Mouse (Mus musculus): ENCODE results near the gene Gm20716.
A peak's percentile ranks its signal among the peaks of the same experiment; 100 is the strongest.

The Gm20716 gene

DNA sequence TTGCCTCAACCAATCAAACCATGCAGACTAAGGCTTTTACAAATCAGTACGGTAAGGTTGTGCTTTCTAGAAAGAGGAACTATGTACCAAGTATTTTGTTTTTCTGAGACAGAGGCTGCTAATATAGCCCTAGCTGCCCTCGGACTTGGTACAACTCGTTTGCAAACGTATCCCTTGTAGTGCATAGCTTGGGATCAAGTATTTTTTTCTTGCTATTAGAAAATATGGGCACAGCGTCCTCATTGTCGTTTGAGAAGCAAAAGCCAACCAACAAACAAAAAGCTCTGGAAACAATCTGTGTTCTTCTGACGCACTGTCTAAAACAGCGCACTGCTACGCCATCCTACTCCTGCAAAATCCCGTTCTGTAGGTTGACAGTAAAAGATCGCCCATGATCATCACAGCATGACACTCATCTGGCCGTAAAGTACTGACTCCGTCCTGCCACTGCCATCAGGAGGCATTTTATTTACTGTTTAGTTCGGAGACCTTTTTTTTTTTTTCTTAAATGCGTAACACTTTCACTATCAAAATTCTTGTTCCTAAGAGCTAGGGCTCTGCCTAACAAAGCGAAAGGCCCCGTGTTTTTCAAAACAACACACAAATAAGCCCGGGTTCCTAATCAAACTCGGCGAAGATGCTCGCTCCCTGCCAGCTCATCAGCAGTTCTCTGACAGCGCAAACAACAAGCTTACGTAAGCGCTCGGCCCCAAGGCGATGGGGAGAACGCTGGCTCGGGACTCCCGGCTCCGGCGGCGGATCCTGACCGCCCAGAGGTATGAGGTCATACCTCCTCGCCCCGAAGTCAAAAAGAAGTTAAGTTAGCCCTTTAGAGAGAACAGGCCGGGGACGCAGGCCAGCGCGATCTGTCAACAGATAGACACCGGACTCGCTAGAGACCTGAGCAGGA, 793 bp downstream of the Gm20716 start:
- peak; percentile 55 for DNase-seq (ENCODE audit: low spot score)

DNA sequence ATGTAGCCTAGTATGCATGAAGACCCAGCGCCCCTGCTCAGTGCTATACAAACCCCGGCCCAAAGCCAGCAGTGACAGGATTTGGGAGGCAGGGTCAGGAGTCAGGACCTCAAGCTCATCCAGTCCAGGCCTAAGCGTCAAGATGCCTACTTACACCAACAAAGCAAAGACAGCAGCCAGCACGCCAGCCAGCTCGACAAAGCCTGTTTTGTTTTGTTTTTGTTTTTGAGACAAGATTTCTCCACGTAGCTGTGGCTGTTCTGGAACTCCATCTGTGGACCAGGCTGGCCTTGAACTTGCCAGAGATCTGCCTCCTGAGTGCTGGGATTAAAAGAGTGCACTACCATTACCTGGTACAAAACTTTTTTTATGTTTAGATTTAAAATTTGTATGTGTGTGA, 6.8 kb downstream of the Gm20716 start:
- DNase-seq (ENCODE audit: low spot score), result no peak

DNA sequence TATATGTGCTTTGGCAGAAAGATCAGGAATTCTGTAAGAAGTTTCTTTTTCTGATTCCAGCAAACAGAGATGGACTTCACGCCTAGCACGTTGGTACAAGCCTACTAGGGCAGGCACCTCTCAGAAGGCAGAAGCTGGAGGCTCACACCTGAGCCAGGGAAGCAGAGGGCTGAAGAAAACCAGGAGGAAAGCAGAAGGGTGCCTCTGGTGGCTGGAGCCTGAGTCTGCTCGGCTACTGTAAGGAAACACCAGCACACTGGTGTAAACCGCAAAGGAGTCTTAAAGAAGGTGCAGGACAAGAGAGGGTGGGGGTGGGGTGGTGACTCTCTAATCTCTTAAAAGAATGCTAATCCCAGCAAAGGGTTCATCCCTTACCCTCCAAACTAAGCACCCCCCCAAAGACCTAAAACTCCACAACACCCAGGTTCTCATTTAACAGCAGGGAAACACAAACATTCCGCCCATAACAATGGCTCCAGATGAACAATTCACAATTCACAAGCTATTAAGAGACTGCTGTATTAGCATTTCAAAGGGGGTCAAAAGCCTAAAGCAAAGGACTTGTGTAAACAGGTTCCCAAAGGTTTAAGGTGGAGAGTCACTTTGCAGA, 16.3 kb downstream of the Gm20716 start:
- DNase-seq (ENCODE audit: low spot score), result no peak

DNA sequence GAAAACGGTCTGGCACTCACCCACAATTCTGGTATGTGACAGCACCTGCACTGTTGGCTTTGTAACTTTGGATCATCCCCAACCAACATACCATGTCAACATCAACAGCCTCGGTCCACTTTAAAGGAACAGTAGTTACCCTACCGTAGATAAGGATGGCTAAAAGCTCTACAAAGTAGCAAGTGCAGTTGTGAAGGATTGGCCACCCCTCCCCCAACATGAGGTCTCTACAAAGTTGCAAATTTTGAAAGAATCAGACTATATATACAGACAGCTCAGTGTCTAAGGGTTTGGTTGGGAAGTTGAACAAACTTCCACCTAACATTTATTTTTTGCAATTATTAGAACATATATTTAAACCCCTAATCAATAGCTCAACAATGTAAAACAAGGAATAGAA, 22.3 kb downstream of the Gm20716 start:
- DNase-seq (ENCODE audit: low spot score), result peak; percentile 86

DNA sequence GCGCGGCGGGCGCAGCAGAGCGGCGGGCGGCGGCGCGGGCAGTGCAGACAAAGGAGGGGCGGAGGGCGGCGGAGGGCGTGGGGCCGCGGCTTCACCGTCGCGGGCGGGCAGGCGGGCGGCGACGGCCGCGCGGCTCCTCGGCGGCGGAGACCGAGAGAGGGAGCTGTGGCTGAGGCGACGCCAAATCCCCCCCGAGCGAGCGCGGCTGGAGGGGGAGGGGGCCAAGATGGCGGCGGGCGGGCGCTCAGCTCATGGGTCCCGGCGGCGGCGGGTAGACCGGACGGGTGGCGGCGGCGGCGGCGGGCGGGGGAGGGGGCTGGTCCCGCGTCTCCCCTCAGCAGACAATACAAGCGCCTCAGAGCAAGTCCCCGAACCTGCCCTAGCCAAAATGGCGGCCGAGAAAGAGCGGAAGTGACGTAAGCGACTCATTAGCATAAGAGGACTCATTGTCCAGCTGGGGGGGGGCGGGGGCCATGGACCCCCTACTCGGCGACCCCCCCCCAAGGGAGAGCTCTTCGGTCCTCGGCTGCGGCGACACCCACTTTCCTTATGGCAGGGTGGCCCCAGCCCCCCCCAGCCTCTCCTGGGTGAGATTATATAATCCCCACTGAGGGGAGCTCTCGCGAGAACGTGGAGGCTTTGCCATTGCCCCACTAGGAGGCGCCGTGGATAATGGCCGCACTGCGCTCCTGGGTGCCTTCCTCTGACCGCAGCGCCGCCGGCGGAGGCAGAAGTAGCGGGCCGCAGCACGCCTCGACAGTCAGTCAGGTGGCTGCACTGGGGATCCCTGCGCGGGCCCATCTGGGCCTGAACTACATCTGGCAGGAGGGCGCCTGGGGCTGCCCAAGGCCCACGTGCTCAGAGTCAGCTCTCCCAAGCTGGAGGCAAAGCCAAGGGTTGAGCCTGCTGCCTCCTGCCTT, 23.2 kb downstream of the Gm20716 start, which contains the start of gene Adnp:
Gene Adnp, minus strand, starts transcription at position 388 of the 920 bp plus-strand sequence.
- peak; percentile 96 for DNase-seq (ENCODE audit: low spot score)

DNA sequence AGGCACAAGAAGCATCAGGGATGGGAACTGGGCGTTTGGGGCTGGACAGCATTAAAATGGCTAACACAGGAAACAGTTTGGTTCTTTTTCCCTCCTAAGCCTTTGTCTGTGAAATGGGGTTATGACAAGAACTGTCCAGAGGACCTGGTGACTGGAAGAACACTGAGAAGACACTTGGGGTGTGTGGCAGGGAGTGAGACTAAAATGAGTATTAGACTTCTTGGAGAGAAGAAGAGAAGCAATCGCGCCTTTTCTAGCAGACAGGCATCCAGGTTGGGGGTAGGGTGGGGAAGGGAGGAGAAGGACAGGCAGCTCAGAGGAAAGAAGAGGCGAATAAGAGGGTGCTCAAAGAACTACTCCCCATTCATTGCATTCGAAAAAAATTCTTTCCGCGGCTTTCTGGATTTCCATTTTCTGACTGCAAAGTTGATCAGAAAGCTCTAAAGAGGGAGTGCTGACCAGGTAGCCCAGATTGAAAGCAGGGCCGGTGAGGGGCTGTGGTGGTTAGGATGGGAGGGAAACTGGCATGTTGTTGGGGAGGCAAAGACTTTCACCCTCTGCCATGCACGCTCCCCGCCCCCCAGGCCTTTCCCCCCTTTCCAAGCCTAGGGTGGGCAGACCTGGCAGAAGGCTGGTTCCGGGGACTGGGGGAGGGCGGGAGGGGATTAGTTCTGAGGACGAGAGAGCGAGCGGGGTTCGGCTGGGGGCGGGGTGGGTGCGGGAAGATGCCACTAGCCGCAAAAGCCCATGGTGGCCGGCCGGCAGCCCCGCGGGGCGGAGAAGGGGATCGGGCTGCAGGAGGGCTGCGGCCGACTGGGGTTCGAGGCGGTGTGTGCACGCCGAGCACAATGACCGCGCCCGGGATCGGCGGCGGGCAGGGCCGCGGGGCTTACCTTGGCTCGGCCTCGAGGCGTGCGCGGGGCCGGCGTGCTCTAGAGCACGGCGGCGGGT, 24.2 kb downstream of the Gm20716 start:
- peak; percentile 57 for DNase-seq (ENCODE audit: low spot score)

DNA sequence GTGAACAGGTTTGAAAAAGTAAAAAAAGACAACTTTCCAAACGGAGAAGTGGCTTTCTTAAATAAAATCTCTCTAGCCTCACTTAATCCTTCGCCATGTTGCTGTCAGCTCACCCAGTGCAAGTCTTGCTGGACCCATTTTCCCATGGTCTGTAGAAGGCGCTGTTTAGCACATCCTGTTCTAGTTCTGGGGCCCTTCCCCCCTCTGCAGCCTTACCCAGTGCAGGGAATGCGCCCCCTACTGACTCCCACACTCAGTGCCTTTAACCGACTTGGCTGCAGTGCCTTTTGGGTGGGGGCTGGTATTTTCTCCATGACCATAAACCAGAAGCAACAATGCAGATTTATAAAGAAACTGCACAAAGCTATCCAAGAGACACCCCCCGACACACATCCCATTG, 24.9 kb downstream of the Gm20716 start:
- DNase-seq (ENCODE audit: low spot score), result peak; percentile 79

DNA sequence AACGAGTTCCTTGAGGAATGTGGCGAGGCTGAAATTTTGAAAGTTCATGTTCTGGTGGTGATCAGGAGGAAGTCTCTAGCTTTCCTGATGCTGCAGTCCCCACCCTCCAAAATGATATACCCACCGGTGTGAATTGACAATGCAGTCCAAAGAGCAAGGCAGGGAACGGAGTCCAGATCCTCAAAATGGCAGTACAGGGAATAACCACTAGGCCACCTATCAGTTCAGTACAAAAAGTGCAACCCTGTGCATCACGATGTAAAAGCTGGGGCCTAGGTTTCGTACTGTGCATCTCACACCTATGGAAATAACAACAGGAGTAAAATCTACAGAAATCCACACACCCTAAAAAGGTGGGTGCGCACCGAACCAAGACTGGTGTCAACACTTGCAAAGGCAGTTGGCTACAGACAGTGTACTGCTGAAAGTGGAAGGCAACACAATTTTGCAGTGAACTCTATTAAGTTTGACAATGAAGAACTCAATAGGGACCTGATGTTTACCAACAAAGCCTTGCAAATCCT, 25.6 kb downstream of the Gm20716 start:
- DNase-seq (ENCODE audit: low spot score), result no peak

DNA sequence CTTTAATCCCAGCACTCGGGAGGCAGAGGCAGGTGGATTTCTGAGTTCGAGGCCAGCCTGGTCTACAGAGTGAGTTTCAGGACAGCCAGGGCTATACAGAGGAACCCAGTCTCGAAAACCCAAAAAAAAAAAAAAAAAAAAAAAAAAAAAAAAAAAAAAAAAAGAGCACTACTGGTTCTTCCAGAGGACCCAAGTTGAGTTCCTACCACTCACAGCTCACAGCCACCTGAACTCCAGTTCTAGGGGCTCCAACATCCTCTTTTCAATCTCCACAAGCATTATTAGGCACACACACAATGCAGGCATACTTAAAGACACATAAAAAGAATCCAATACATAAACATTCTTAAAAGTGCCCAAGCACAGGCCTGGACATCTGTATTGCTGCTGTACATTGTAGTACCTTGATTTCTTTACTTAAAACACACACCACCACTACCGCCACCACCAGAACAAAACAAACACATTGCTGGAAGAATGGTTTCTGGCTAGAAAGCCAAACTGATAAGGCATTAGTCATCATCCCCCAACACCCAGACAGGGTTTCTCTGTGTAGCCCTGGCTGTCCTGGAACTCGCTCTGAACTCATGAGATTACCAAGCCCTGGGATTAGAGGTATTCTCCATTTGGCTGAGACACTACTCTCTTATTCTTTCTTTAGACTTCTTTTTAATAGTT, 30.0 kb downstream of the Gm20716 start:
- DNase-seq (ENCODE audit: low spot score), result no peak

DNA sequence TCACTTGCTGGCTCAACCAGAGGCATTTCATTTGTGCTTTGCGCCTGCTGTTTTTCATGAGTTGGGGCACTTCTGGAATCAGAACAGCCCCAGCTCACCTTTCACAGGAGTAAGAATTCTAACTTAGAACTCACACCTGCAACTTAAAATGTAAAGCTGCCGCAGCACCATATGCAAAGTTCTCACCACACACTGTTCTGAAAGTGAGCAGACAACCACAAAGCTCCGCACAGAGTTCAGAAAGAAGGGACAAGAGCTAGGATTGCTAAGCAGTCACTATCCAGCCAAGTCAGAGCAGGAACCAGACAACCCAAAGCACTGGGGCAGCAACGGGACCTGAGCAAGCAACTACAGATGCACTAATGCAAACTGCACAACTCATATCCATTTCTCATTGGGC, 30.7 kb downstream of the Gm20716 start:
- DNase-seq (ENCODE audit: low spot score), result no peak

DNA sequence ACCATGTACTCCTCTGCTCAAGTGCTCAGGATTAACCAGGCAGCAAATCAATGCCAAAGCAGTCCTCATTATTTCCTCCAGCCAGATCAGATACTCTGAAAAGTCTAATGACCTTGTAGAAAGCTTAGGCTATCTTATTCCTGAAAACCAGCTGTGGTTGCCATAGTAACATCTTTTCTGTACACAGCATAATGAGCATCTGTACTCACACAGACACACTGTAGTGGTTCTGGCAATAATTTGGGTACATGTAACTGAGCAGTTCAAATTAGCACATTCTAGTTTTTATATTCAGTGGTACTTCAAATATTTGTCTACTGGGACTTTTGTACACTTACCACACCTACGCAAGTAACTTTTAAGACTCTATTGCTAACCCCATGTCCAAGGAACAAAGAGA, 31.7 kb downstream of the Gm20716 start:
- peak; percentile 45 for DNase-seq (ENCODE audit: low spot score)

DNA sequence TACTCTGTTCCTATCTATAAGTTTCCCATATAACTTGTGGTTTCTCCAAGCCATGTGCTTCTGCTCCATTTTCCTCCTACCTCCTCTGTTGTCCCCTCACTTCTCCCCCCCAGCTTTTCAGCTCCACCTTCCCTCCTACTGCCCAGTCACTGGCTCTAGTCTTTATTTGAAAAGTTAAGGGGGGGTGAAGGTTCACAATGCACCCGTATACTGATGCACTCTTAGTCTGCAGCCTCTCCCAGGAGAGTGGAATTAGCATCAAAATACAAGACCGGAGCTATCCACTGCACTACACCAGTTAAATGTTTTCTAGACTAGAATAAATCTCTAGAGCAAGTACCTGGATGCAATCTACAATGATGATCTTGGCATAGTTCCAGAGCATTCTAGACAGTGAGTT, 34.4 kb downstream of the Gm20716 start:
- DNase-seq (ENCODE audit: low spot score), result no peak

DNA sequence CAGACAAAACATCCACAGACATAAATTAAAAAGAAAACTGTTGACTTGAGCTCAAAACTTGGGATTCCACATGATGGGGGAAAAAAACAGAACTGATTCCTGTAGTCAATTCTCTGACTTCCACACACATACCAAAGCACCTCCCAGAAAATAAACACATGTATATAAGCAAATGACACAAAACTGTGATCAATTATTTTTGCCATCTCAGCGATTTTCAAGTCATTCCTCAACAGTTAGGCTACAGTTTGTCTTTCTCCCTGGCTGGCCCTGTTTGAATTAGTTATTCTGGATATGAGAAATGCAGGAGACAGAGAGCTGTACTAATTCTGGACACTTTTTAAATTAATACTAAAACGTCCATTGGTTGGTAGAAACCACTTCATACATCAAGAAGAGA, 36.5 kb downstream of the Gm20716 start:
- DNase-seq (ENCODE audit: low spot score), result no peak

DNA sequence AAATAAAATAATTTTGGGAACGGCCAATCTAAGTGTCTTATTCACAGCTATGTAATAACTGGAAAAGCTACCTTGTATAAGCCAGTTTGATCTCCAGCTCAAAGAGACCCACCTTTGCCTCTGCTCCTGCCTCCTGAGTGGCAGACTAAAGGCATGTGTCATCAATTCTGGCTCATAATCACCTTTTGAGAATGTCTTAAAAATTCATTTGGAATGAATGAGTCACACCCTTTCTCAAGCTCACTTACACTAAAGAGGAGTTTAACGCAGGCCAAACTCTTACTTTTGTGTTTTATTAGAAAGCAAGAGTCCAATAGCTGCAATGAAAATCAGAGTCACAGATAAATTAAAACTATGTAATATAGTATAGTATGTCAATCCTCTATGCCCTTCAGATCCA, 38.3 kb downstream of the Gm20716 start:
- no peak for DNase-seq (ENCODE audit: low spot score)

DNA sequence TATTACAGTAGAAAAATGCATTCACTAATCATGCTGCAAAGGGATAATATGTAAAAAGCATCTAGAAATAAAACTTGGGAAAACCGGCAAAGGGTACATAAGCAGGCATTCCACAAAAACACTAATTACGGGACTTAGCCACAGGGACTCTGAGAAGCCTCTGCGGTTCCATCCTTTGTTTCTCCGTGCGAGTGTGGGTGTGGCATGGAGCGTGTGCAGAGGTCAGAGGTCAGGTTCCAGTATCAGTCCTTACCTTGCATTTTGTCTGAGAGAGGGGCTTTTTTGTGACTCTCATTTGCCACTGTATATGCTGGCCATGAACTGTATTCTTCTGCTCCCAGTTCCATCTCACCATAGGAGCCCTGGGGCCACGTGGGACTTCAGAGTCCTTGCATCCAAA, 54.2 kb downstream of the Gm20716 start:
- DNase-seq (ENCODE audit: low spot score), result no peak

DNA sequence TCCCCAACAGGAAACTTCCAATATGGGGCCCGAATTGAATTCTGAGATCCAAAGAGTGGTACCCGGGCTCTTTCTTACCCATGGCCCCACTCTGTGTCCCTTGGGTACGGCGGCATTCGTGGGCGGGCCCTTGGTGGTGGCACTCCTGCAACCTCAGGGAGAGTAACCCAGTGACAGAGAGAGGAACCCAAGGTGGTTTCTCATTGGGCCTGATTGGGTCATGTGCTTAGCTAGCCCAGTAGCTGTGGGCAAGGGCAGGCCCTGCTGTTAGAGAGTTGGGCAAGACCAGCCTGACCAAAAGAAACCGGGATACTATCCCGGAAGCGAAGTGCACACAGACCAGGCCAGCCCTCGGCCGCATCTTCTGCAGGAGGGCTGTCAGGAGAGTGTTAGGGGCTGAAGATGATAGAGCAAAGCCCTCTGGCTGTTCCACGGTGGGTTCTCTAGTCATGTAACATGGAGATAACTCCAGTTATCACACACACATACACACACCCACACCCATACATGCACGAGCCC, 59.9 kb downstream of the Gm20716 start:
- DNase-seq (ENCODE audit: low spot score), result peak; percentile 46

DNA sequence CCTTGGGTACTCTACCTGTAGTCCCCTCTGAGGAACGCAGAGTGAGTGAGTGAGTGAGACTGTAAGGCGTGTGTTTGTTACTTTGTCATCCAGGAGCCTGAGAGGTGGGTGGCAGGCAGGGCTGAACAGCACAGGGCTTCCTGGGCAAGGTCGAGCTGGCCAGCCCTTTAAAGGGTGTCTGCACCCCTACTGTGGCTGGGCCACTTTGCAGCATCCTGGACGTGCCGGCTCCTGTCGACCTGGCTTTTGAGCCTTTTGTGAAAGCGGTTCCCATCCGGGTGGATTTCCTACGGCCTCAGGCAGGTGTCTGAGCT, 60.4 kb downstream of the Gm20716 start:
- DNase-seq (ENCODE audit: low spot score), result no peak

DNA sequence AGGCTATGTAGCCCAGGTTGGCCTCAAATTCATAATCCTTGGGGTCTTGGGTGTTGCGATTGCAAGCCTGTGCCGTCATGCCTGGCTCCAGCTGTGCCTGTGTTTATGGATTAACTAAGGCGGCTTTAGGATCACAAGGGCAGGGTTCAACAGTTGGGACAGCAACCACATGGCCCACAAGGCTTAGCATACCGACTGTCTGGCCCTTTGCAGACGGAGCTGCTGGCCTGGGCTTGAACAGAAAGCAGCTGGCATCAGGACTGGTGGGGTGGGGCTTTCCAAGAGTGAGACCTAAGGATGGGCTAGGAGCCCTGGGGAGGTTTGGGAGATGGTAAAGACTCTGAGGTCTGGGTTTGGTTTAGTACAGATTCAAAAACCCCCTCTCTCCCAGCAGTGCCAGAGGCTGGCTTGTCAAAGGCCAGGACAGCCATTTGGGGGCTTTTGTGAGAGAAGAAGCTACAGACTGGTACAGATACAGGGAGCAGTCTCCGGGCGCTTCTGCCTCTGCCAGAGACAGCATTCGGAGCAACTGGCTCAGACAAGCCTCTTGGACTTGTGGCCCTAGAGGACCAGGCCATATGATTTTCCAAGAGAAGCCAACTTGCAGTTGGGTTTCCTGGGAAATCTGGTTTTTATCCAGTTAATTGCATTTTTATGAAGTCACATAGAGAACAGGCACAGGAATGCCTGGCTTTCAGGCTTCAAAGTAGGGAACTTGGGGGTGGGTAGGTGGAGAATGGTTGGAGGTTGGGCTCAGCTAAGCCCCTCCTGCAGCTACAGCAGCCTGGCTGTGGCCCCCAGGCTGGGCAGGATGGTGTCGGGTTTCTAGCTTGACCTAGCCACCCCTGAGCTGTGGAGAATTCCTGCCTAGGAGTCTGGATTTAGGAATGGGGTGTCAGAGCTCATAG, 61.0 kb downstream of the Gm20716 start:
- DNase-seq (ENCODE audit: low spot score), result no peak

DNA sequence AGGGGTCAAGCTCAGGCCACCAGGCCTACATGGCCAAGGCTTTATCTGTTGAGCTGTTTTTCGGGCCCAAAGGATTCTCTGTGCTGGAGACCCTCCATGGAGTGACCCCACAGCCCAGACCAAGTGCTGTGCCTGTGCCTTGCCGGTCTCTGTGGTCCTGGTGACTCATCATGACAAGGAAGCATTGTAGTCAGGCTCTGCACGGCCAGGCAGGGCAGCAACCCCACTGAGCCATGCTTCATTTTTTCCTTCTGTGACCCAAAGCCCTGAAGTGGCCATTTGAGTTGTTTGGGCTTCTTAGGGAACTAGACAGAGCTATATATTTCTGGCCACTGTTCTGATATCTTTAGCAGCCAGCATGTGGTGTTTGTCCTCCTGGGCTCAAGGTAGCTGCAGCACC, 62.4 kb downstream of the Gm20716 start:
- no peak for DNase-seq (ENCODE audit: low spot score)
